Mouse (Mus musculus): Measurements from ENCODE around the gene H1foo.

Gene H1foo

GRCm38 (mm10) chr6:115944638-115945037 lies at the start of gene H1foo:
H1foo (plus strand) TSS chr6:115944938.
- DNase-seq (ENCODE audit: low spot score) = no peak

GRCm38 (mm10) chr6:115896346-115896745 lies 48.4 kb upstream of the H1foo start:
- peak; percentile 65 for DNase-seq (ENCODE audit: low spot score)

GRCm38 (mm10) chr6:115897117-115897516 lies 47.6 kb upstream of the H1foo start:
- DNase-seq (ENCODE audit: low spot score) = peak; percentile 100

- DNase-seq (ENCODE audit: low spot score) = no peak
Measured at GRCm38 (mm10) chr6:115897926-115898520, 46.7 kb upstream of the H1foo start.

- peak; percentile 92 for DNase-seq (ENCODE audit: low spot score)
Measured at GRCm38 (mm10) chr6:115901062-115901461, 43.7 kb upstream of the H1foo start.

GRCm38 (mm10) chr6:115901489-115901931 lies 43.2 kb upstream of the H1foo start:
- peak; percentile 98 for DNase-seq (ENCODE audit: low spot score)

GRCm38 (mm10) chr6:115902545-115902944 lies 42.2 kb upstream of the H1foo start:
- no peak for DNase-seq (ENCODE audit: low spot score)

GRCm38 (mm10) chr6:115905568-115905967 lies 39.2 kb upstream of the H1foo start:
- DNase-seq (ENCODE audit: low spot score) = no peak

- DNase-seq (ENCODE audit: low spot score) = no peak
Measured at GRCm38 (mm10) chr6:115906455-115906854, 38.3 kb upstream of the H1foo start.

- no peak for DNase-seq (ENCODE audit: low spot score)
Measured at GRCm38 (mm10) chr6:115906871-115907270, 37.9 kb upstream of the H1foo start.

- DNase-seq (ENCODE audit: low spot score) = no peak
Measured at GRCm38 (mm10) chr6:115908421-115908982, 36.2 kb upstream of the H1foo start.

GRCm38 (mm10) chr6:115909052-115909451 lies 35.7 kb upstream of the H1foo start:
- DNase-seq (ENCODE audit: low spot score) = no peak

- DNase-seq (ENCODE audit: low spot score) = no peak
Measured at GRCm38 (mm10) chr6:115909940-115910339, 34.8 kb upstream of the H1foo start.

- DNase-seq (ENCODE audit: low spot score) = no peak
Measured at GRCm38 (mm10) chr6:115911763-115912162, 33.0 kb upstream of the H1foo start.

- no peak for DNase-seq (ENCODE audit: low spot score)
Measured at GRCm38 (mm10) chr6:115913482-115913881, 31.3 kb upstream of the H1foo start.

- DNase-seq (ENCODE audit: low spot score) = no peak
Measured at GRCm38 (mm10) chr6:115914511-115915202, 30.1 kb upstream of the H1foo start.

GRCm38 (mm10) chr6:115915601-115916445 lies 28.9 kb upstream of the H1foo start:
- no peak for DNase-seq (ENCODE audit: low spot score)

GRCm38 (mm10) chr6:115916611-115917010 lies 28.1 kb upstream of the H1foo start:
- DNase-seq (ENCODE audit: low spot score) = no peak

- DNase-seq (ENCODE audit: low spot score) = no peak
Measured at GRCm38 (mm10) chr6:115918615-115919014, 26.1 kb upstream of the H1foo start.

- peak; percentile 61 for DNase-seq (ENCODE audit: low spot score)
Measured at GRCm38 (mm10) chr6:115919876-115920275, 24.9 kb upstream of the H1foo start.

GRCm38 (mm10) chr6:115924829-115925228 lies 19.9 kb upstream of the H1foo start:
- DNase-seq (ENCODE audit: low spot score) = no peak

- no peak for DNase-seq (ENCODE audit: low spot score)
Measured at GRCm38 (mm10) chr6:115926416-115926815, 18.3 kb upstream of the H1foo start.

Measured in adipocyte (in vitro differentiated cells).